Mouse (Mus musculus) bone marrow, adult 2 months (tissue): ENCODE results near the gene Herc4.

Source experiments
- CTCF ChIP-seq: fragments of 200-500 bp; IDR thresholded peaks from 2 replicates; pipeline ENCODE4 v1.5.1; 2011; ENCODE audit warnings: low read length, control low read depth; ENCODE audit not compliant: control insufficient read depth, insufficient read depth
- POLR2A ChIP-seq: fragments of 200-500 bp; IDR thresholded peaks from 2 replicates; pipeline ENCODE4 v1.6.1; 2011; ENCODE audit warnings: low read depth, mild to moderate bottlenecking, control low read depth, low read length, borderline replicate concordance; ENCODE audit not compliant: control insufficient read depth

GRCm38 (mm10) chr10:63327091-63327490 is 83.5 kb downstream of the Herc4 start:
- no peak for TF ChIP-seq CTCF
- no peak for TF ChIP-seq POLR2A
